Comparison of ENCODE assay signal across 7 mouse cellular contexts in genomic region chr17:5397148-5398007, GRCm38 (mm10). TPM values are rescaled to one million over a fixed set of nuclear protein-coding genes. Genes with fewer than 3 reads are reported as not detected.
DNase-seq lines count a peak whose midpoint lies in the region; ATAC-seq and TF ChIP-seq lines count a peak whose summit lies in the region.

No protein-coding gene starts in this region.

- intact Hi-C loops in left cerebral cortex, postnatal 36 days (cut with DNase I): loop anchor here (5.0 to 10.0 kb wide), 4 partner anchors 65 to 393 kb away; no protein-coding TSS in a partner anchor

- peak; percentile 84 for ATAC-seq in granulocyte monocyte progenitor cell, adult 5-6 weeks (replicated peaks; ENCODE audit: poor library complexity, severe bottlenecking)
- peak; percentile 66 for ATAC-seq in intestine, postnatal 0 days
- ATAC-seq in midbrain, embryonic 11.5 days (ENCODE audit: low FRiP score): peak; percentile 78

- peak; percentile 85 for DNase-seq in adrenal gland, adult 2 months
- DNase-seq in embryo, embryonic 11.5 days (ENCODE audit: low read depth, low spot score): peak; percentile 79
- peak; percentile 80 to 84 for DNase-seq in left cerebral cortex, postnatal 36 days (ENCODE audit: low spot score in 2 of 2)
- peak; percentile 98 for DNase-seq in midbrain, embryonic 11.5 days (ENCODE audit: low spot score, missing footprints)
- DNase-seq in skeletal muscle tissue, adult 2 months (ENCODE audit: low read depth, low spot score): peak; percentile 76

- peak; percentile 99 for TF ChIP-seq CTCF in intestine, postnatal 0 days (IDR thresholded peaks at IDR 0.05; ENCODE audit: low read depth)

- H3K36me3 ChIP-seq in intestine, postnatal 0 days (ENCODE audit: control insufficient read depth, insufficient read depth): no peaks in the 10 kb centered on the region
- H3K36me3 ChIP-seq in midbrain, embryonic 11.5 days (ENCODE audit: control insufficient read depth, insufficient read depth, low read length): no peaks in the 10 kb centered on the region

- H3K4me1 ChIP-seq in intestine, postnatal 0 days (replicated peaks; ENCODE audit: control insufficient read depth, insufficient read depth, low read length): 0 out of 2 replicates have a peak, but pooled peaks cover 1% of the 10 kb centered on the region
- H3K4me1 ChIP-seq in midbrain, embryonic 11.5 days (ENCODE audit: control insufficient read depth, insufficient read depth, low read length): peaks cover 2% of the 10 kb centered on the region; the same call in 1 of the 2 replicates

- no peak overlapping the region for H3K4me3 ChIP-seq in intestine, postnatal 0 days (ENCODE audit: low read depth, low read length)
- H3K4me3 ChIP-seq in midbrain, embryonic 11.5 days (ENCODE audit: low read depth, low read length): no peak overlapping the region

- no peaks in the 10 kb centered on the region for H3K9me3 ChIP-seq in intestine, postnatal 0 days (ENCODE audit: control insufficient read depth)
- no peaks in the 10 kb centered on the region for H3K9me3 ChIP-seq in midbrain, embryonic 11.5 days (ENCODE audit: control insufficient read depth, low read length)

- H3K27me3 ChIP-seq in intestine, postnatal 0 days (replicated peaks; ENCODE audit: control insufficient read depth, insufficient read depth, low read length): no peaks in the 10 kb centered on the region
- no peaks in the 10 kb centered on the region for H3K27me3 ChIP-seq in midbrain, embryonic 11.5 days (ENCODE audit: control insufficient read depth, insufficient read depth, low read length)

- H3K4me2 ChIP-seq in intestine, postnatal 0 days (replicated peaks; ENCODE audit: low read depth): 0 out of 2 replicates have a peak overlapping the region, but pooled peaks have one; percentile 10
- H3K4me2 ChIP-seq in midbrain, embryonic 11.5 days: no peak overlapping the region

- no peak overlapping the region for H3K27ac ChIP-seq in intestine, postnatal 0 days (ENCODE audit: low read depth, low read length)
- H3K27ac ChIP-seq in midbrain, embryonic 11.5 days (ENCODE audit: low read depth, low read length): no peak overlapping the region

- no peak overlapping the region for H3K9ac ChIP-seq in intestine, postnatal 0 days (ENCODE audit: low read depth, low read length)
- H3K9ac ChIP-seq in midbrain, embryonic 11.5 days (ENCODE audit: low read length): no peak overlapping the region

- 31% methylated on average over 33 of the region's 33 CpGs for WGBS in intestine, postnatal 0 days
- 31% methylated on average over 33 of the region's 33 CpGs for WGBS in midbrain, embryonic 11.5 days

RNA-seq across cellular contexts. Expression of gene Ldhal6b, which starts 21.2 kb away (rescaled TPM):
- under 1 TPM; 0.59 to 0.72 TPM for total RNA-seq in adrenal gland, adult 2 months (2021)
- polyA plus RNA-seq in adrenal gland, adult 2 months (2012; rRNA removed): 0.11 and 0.50 TPM in 2 replicates
- total RNA-seq in granulocyte monocyte progenitor cell, adult 5-6 weeks (2014; fragmentation: Nextera tagmentation): 1.4 and 6.5 TPM in 2 replicates
- total RNA-seq in granulocyte monocyte progenitor cell, adult 5-6 weeks (2017): not detected in 2 replicates
- polyA plus RNA-seq in intestine, postnatal 0 days (2015; fragmentation: Nextera tagmentation; extraction: Ambion mirVana): not detected in 2 replicates
- 1 to 10 TPM in 1 of 2 experiments, under 1 TPM in 1; 0.52 to 1.6 TPM for total RNA-seq in left cerebral cortex, postnatal 36 days (2021)
- not detected in 2 replicates for polyA plus RNA-seq in midbrain, embryonic 11.5 days (2014; fragmentation: Nextera tagmentation; extraction: Ambion mirVana)

RNA-seq across cellular contexts. Expression of gene Tmem242, which starts 42.7 kb away (rescaled TPM):
- total RNA-seq in adrenal gland, adult 2 months (2021): 100 to 1,000 TPM; 107 to 142 TPM
- polyA plus RNA-seq in adrenal gland, adult 2 months (2012; rRNA removed): 4.9 and 10.6 TPM in 2 replicates
- total RNA-seq in granulocyte monocyte progenitor cell, adult 5-6 weeks (2014; fragmentation: Nextera tagmentation): 52.6 and 66.6 TPM in 2 replicates
- total RNA-seq in granulocyte monocyte progenitor cell, adult 5-6 weeks (2017): 48.4 and 54.3 TPM in 2 replicates
- 90.3 and 90.7 TPM in 2 replicates for polyA plus RNA-seq in intestine, postnatal 0 days (2015; fragmentation: Nextera tagmentation; extraction: Ambion mirVana)
- 10 to 100 TPM; 91.3 to 94.5 TPM for total RNA-seq in left cerebral cortex, postnatal 36 days (2021)
- 129 and 144 TPM in 2 replicates for polyA plus RNA-seq in midbrain, embryonic 11.5 days (2014; fragmentation: Nextera tagmentation; extraction: Ambion mirVana)
